Mouse (Mus musculus) A20 (cell line): ENCODE data around the gene Apba2.

ENCODE experiments used
- DNase-seq: peaks from one replicate; pipeline ENCODE4 v3.0.0-alpha.2; 2011; ENCODE audit warnings: low read depth, low spot score

The Apba2 gene

DNA sequence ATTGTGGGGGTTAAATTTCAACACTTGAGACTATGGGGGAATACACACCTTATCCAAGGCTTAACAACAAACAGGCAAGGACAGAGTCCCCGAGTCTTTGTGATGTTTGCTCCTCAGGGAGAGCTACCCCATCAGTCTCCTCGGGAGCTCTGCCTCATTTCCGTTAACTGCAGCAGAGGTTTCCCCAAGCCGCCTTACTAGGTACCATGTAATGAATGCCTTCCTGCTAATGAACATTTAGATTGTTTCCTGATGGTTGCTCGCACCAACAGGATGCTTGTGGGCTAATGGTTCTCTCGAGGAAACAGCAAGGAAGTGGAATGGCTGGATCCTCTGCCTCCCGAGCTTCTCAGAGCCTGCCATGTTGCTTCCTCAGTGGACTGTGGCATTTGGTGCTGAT, 155.3 kb downstream of the Apba2 start:
- DNase-seq, result no peak

DNA sequence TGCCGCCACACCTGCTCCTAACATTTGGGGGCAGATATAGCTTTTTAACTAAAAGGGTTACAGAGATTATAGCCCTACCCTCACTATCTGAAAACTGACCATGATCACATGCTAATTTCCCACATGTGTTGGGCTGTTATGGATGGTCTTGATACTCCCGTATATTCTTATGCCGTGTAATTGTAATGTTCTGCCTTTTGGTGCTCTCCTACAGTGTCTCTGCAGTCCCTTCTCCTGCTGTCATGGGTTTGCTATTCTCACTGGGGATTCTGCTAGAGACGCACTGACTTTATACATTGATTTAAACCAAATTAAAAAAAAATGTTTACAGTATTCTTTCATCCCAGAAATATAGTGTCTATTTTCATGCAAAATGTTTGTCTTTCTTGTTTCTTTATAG, 157.4 kb downstream of the Apba2 start:
- DNase-seq, result no peak

DNA sequence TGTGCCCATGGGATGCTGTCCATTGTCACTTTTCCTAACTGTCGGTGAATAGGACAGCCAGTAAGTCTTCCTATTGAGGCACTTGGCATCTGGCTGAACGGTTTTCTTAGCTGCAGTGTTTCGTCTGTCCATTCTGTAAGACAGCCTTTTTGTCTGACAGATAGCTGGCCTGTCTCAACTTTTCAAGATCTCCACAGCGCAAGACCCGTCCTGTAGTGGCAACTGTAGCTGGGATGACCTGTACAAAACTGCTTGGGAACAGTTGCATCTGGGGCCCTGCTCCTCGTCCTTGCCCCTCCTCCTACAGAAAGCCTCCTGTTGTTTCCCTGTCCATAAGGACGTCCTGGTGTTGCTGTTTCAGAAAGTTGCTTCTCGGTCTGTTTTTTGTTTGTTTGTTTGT, 157.8 kb downstream of the Apba2 start:
- DNase-seq, result no peak

DNA sequence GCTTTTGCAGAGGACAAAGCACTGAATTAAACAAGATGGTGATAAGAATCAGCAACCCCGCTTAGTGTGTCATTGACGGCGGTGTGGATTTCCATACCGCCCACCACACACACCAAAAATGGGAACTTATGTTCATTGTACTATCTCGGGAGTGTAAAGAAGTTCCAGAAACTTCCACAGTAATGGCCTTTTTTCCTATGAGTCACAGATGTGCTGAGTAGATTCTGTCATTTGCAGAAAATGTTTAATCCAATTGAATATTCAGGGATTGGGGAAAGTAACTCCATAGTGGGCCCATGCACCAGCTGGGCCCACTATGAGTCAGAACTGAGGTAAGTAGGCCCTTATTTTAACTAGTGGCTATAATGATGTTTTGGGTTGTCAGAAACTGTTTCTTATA, 161.0 kb downstream of the Apba2 start:
- DNase-seq, result no peak

DNA sequence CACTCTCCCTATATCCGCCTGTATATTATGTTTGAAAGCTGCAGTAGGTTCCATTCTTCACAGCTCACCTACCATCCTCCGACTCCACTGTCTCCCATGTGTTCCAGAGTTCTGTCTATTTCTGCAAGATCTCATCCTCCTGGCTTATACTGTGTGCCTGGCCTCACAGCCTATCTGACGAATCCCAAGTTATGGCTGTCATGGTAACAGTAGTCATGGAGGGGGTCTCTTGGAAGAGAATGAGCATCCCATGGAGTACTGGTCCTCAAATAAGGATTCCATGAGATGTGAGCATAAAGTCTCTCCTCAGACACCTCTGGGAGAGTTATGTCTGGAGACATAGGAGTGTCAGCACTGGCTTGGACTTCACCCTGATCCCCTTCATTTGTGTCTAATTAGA, 162.1 kb downstream of the Apba2 start:
- no peak for DNase-seq

DNA sequence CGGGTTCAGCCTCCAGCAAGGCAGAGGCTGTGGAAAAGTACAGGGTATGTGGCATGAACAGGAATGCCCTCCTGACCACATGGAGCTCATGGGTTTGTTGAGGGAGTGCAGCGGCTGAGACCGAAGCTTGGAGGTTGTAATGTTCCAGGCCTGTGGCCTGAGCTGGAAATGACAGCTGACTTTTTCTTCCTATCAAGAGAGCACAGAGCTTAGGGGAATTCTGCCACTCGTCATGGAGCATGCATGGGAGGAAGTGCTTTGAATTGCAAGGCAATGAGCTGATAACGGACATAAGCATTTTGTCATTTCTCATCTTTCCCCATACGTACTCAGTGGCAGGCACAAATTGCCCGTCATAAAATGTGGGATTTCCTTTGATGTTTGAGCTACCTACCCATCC, 163.6 kb downstream of the Apba2 start:
- no peak for DNase-seq

DNA sequence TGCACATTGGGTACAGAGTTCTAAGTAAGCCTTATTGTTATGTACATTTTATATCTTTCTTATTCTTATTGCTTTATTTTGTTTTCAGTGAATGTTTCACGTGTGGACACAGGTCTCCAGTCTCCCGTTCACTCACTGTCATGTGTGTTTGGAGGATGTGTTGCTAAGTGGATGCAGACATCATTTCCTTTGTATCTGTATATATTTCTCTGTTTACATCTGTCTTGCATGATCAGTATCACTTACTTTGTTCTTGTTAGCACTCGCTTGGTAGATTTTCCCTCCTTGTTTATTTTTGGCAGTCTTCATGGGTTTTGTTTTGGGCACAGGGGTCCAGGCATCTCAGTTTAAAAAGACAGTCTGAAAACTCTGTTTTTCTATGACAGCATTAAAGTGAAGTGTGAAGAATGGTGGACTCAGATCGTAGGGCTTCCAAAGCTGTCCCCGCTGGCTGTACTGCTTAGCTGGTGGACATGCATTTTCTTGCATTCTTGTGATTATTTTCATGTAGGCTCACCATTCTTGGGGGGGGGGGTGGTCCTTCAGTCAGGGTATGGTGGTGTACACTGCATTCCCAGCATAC, 164.3 kb downstream of the Apba2 start:
- no peak for DNase-seq

DNA sequence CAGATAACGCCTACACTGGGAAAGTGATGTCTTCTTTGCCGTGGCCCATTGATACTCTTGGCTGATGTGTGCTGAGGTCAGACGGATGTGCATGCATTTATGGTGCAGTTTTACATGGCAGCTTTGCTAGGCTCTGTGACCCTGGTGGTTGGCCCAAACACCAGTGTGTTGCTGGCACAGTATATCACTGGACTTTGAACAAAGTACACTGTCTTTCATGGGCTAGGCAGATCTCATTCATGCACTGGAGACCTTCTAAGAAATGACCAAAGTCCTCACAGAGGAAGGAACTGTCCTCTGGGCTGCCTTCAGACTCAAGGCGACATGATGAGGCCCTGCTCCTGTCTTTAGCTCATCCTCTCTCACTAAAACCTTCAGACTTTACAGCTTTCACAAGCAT, 166.5 kb downstream of the Apba2 start:
- no peak for DNase-seq

DNA sequence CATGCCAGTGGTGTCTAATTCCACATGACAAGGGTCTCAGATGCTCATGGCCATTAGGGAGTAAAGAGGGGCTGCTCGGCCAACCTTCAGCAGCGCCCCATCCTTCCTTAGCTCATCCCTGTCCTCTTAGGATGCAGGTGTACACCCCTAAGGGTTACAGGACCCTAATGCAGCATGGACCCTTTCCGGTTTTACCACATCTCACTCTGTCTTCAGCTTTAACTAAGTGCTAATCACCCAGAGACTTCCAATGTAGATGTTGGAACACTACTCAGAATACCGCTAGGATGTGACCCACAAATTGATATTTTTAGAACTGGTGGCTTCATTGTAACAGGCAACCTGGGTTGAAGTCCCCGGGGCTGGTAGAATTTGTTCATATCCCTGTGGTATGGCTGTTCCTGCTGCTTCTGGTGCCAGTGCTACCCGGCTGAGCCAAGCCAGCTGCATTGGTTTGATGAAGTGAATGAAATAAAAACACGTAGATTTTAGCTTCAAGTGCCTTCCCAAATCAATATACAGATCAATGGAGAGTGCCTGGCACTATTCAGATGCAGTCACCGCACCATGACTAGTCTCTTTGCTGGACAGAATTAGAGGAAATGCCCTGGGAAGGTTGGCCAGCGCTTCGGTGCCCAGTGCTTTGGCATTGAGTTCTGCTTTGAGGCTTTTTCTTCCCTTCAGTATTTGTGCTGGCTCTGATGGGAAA, 178.4 kb downstream of the Apba2 start:
- no peak for DNase-seq

DNA sequence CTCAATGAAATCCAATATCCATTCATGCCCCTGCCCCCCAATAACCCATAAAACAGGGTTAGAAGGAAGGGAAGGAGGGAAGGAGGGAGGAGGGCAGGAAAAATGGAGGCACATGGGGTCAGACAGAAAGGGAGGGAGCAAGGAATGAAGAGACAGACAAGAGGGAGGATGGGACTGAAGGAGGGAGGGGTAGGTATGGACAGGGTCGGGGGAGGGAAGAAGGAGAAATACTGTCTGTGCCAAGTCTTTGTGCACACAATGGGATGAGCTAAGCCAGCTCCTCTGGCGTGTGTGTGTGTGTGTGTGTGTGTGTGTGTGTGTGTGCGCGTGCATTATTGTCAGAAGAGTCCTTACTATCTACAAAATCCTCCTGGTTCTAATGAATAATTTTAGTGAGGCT, 183.4 kb downstream of the Apba2 start:
- no peak for DNase-seq

DNA sequence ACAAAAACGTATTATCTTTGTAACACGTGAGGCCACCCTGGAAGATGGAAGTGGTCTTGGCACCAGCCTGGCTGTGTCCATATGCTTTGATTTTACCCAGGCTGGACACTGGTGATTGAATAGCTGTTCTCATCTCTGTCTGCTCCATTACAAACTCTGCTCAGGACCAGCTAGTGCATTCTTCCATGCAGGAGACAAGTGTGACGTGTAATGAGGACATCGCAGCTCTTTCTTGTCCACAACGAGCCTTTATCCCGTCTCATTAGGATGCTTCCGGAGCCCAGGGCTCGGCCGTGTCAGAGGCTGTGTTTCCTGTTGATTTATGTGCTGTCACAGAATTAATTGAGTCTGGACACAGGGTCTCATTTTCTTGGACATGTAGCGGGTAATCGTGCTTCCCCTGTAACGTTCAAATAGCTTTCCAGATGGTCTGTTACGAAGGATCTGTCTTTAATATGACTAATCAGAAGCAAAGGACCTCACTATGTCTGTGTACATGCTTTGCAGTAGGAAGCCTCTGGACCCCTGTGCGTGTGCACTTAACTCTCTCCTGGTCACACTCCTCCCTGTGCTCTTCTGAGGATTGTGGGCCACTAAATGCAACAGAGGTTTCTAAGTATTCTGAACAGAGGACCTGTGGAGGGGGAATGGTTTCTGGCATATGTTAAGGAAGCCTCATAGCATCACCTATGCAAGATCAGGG, 186.8 kb downstream of the Apba2 start:
- DNase-seq, result no peak

DNA sequence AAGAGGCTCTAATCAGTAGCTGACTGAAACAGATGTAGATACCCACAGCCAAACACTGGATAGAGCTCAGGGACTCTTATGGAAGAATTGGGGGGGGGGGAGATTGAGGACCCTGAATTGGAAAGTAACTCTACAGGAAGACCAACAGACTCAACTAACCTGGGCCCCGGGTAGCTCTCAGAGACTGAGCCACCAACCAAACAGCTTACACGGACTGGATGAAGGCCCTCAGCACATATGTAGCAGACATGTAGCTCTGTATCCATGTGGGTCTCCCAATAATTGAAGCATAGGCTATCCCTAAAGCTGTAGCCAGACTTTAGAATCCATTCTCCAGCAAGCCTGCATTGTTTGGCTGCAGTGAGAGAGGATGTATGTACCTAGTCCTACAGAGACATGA, 190.3 kb downstream of the Apba2 start:
- DNase-seq, result no peak

DNA sequence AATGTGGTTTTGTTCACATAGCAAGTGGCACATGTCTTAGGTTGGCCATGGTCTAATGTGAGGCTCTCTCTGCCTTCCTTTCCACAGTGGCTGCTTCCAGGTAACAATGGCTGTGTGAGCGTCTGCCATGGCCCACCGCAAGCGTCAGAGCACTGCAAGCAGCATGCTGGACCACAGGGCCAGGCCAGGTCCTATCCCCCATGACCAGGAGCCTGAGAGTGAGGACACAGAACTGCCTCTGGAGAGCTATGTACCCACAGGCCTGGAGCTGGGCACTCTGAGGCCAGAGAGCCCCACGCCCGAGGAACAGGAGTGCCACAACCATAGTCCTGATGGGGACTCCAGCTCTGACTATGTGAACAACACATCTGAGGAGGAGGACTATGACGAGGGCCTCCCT, 193.4 kb downstream of the Apba2 start:
- DNase-seq, result no peak

DNA sequence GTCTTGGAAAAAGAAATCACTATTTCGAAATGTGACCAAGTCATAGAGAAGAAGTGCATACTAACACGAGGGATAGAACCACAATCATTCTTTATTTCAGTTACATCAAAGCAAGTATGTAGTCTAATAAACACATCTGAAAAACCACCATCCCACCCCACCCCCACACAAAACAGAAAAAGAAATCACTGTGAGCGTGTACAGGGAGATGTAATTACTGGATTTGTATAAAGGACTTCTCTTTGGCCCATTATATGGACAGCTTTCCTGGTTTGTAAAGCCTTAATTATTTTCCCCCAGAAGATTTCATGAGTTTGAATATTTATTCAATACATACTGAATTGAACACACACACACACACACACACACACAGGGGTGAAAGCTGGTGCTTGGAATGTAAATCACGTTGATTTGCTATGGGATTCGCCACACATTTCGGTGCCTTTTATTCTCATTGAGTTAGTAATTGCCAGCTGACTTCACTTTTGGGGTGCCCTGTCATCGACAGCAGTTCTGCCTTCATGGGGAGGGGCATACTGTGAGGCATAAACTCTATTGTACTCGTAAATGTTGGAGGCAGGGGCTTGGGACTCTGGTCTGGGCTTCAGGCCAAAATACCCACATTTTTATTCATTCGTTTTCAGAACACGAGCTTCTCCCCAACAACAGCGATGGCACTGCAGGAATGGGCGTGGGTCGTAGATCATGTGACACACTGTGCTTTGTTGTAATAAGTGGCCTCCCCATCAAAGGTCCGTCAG, 195.2 kb downstream of the Apba2 start:
- DNase-seq, result no peak

DNA sequence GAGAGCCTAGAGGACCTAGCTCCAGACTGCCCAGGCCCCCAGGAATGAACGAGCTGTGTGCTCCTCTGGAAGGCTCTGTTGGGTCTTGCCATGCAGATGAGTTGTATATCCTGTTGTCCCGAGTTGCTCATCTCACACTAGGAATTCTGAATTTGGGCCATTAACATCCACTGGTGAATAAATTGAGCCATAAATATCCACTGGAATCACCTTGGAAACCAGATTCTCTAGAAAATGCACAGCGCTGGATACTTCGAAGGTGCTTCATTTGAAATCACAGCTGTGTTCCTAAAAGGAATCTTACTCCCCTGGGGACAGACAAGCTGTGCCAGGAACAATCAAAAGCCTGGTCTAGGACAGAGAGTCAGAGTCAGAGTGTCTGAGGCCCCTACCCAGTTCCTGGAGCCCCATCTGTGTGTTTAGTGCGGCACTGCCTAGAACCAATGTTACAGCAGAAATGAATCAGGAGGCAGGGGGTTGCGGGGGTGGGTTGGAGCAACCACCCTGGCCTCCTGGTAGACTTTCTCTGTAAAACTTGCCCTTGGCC, 196.4 kb downstream of the Apba2 start:
- no peak for DNase-seq

DNA sequence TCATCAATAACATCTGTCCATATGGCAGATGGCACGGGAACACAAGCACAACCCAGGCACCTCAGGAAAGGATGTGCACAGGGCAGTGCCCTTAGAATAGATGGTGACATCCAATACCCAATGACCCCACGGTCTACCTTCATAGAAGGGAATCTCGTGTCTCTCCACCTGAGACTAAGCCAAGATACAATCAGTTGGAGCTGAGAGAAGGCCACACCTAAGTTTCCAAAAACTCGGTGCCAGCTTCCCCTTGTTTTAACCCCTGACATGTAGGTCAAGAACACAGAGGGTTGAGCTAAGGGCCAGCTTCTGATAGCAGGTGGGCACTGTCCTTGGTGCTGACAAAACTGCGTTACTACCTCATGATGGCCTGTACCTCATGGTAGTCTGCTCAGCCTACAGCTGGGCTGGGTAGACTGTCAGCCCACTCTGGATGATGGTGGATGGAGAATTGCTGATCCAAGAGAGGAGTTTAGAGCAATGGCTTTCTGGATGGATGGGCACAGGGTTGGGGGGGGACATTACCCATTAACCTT, 202.6 kb downstream of the Apba2 start:
- no peak for DNase-seq

DNA sequence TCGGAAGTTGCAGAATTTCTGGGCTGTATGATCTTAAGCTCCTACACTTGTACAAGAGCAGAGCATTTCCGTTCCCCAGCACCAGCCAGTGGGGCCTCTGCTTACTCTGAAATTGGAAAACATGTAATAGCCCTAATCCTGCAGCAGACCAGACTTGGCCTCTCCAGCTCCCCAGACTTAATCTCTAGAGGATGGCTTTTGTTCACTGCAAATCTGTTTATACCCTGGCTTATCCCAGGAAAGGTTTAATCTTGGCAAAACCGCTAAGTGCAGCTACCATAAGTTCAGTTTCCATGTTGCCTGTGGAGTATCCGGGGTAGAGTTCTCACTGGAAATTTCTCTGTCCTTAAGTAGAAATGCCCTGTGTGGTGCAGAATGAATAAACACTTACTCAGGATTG, 206.7 kb downstream of the Apba2 start:
- no peak for DNase-seq

DNA sequence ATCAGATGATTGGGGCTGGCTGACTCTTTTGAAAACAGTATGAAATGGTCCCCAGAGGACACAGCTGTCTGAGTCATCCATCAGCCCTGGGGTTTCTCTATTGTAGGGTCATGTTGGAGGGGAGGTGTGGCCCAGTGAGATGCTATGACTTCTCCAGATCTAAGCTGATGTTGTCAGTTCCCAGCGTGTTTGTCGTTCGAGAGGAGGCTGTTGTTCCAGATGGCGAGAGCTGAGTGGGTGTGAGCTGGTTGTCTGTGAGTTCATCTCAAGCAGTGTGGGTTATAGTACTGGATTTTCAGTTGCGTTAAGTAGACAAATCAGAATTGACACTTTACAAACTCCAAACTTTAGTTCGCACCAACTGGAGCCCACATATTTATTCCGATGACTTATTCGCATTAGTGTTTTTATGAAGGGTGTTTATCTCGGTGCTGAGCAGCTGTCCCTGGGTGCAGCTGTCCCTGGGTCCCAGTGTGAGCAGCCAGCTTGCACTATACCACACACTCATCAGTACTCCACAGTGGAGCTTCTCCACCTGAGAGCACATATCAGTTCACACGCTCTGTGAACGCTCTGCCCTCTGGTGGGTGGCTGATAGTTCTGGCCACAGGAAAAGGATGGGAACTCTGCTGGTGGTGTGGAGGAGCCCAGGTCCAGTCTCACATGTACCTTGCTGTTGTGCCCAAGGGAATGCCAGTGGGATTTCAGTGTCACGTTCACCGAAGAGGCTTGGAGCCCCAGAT, 208.2 kb downstream of the Apba2 start:
- DNase-seq, result no peak

DNA sequence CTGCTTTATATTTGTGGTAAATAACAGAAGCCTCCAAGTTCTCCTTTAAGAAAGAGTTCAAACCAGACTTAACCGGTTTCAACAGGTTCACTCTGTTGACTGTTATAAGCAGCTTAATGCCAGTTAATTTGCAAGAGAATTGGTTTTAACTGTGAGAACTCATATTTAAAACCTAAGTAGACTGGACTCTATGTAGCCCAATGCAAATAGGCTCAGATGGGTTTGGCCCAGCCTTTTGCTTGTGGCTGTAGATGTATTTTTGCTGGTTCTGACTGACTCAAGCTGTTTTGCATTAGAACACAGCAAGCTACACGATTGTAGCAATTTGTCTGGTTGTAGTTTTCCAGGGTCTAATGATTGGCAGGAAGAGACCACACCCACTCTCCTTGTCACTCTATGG, 214.8 kb downstream of the Apba2 start:
- DNase-seq, result no peak

DNA sequence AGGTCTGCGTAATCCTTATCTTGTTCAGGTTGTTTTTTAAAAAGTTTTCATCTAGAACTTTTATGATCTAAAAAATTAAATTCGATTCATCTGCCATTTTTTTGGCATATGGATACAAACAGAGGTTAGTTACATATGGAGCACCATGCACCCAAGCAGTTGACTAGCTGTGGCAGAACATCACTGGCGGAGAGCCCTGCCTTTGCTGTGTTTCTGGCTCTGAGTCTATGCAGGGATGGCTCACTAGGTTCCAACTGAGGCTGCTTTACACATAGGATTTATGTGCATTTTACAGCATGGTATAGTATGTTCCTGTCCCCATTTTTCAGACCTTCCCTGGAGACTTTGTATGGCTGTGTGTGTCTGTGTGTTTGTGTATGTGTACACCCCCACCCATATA, 221.8 kb downstream of the Apba2 start:
- DNase-seq, result no peak

DNA sequence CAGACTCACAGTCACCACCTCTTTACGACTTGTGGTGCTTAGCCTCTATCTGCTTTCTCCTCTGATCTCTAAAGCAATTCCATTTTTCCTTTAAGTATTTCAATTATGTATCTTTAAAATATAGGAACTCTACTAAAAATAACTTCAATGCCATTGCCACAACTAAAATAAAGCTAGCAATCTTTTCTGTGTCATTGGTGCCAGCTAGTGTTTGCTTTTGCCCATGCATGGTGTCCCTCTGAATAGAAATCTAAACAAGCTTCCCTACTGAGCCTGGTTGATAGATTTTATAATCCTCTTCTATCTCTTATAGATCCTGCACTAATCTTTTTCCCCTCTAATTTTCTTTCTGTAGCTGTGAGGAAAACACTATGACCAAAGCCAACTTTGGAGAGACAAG, 222.9 kb downstream of the Apba2 start:
- no peak for DNase-seq
